Mouse (Mus musculus) telencephalon, adult 2 months (tissue): ENCODE measurements around the gene Alg14.

ENCODE experiments used
- DNase-seq: peaks from one replicate; pipeline ENCODE4 v3.0.0-alpha.2; 2011; ENCODE audit warnings: low read depth, low spot score

Alg14 gene

GRCm38 (mm10) chr3:121336234-121336890 is 44.8 kb downstream of the Alg14 start:
- DNase-seq, result no peak

GRCm38 (mm10) chr3:121338687-121339086 is 47.1 kb downstream of the Alg14 start:
- DNase-seq, result no peak

- no peak for DNase-seq
Measured at GRCm38 (mm10) chr3:121340321-121340761, 48.8 kb downstream of the Alg14 start.

- no peak for DNase-seq
Measured at GRCm38 (mm10) chr3:121343224-121343623, 51.7 kb downstream of the Alg14 start.

- no peak for DNase-seq
Measured at GRCm38 (mm10) chr3:121344056-121344945, 52.7 kb downstream of the Alg14 start.

GRCm38 (mm10) chr3:121344951-121345642 is 53.5 kb downstream of the Alg14 start:
- no peak for DNase-seq

- DNase-seq, result no peak
Measured at GRCm38 (mm10) chr3:121345643-121346000, 54.0 kb downstream of the Alg14 start.

GRCm38 (mm10) chr3:121346507-121347267 is 55.1 kb downstream of the Alg14 start:
- DNase-seq, result no peak

- no peak for DNase-seq
Measured at GRCm38 (mm10) chr3:121348792-121349191, 57.2 kb downstream of the Alg14 start.

GRCm38 (mm10) chr3:121349334-121350169 is 58.0 kb downstream of the Alg14 start:
- DNase-seq, result no peak

GRCm38 (mm10) chr3:121351257-121351656 is 59.7 kb downstream of the Alg14 start:
- no peak for DNase-seq

GRCm38 (mm10) chr3:121354281-121354680 is 62.7 kb downstream of the Alg14 start:
- DNase-seq, result no peak

- DNase-seq, result no peak
Measured at GRCm38 (mm10) chr3:121354861-121355470, 63.4 kb downstream of the Alg14 start.

GRCm38 (mm10) chr3:121355569-121355968 is 64.0 kb downstream of the Alg14 start:
- DNase-seq, result no peak

GRCm38 (mm10) chr3:121356111-121356510 is 64.5 kb downstream of the Alg14 start:
- no peak for DNase-seq

GRCm38 (mm10) chr3:121357030-121357429 is 65.5 kb downstream of the Alg14 start:
- DNase-seq, result no peak

GRCm38 (mm10) chr3:121358285-121358684 is 66.7 kb downstream of the Alg14 start:
- DNase-seq, result no peak

- no peak for DNase-seq
Measured at GRCm38 (mm10) chr3:121358850-121359249, 67.3 kb downstream of the Alg14 start.

GRCm38 (mm10) chr3:121359272-121359671 is 67.7 kb downstream of the Alg14 start:
- DNase-seq, result no peak

GRCm38 (mm10) chr3:121362002-121362401 is 70.4 kb downstream of the Alg14 start:
- no peak for DNase-seq
